Mouse (Mus musculus) heart, embryonic 13.5 days (tissue): Measurements from ENCODE around the gene Ggct. TPM values are rescaled to one million over a fixed set of nuclear protein-coding genes. Genes with fewer than 3 reads are reported as not detected.
A peak's percentile ranks its signal among the peaks of the same experiment; 100 is the strongest.

ENCODE experiments used
- ATAC-seq: fragments of 200-750 bp; cut with Nextera tagmentation; 2 replicates; pipeline ENCODE4 v1.8.0; 2017; ENCODE audit warnings: moderate TSS enrichment; ENCODE audit not compliant: insufficient number of reproducible peaks, low FRiP score, low TSS enrichment; ENCODE audit errors: extremely low read depth
- H3K27ac ChIP-seq: fragments of 300-500 bp; sonication (generic); replicated peaks from 2 replicates; pipeline ENCODE4 v1.5.1; 2015; ENCODE audit warnings: moderate library complexity, mild to moderate bottlenecking, inconsistent platforms
- H3K27me3 ChIP-seq: fragments of 300-500 bp; sonication (generic); replicated peaks from 2 replicates; pipeline ENCODE4 v1.6.1; 2015; ENCODE audit warnings: mild to moderate bottlenecking, inconsistent platforms
- H3K36me3 ChIP-seq: fragments of 300-500 bp; sonication (generic); 2 replicates; pipeline ENCODE4 v1.6.1; 2015; ENCODE audit warnings: mild to moderate bottlenecking, inconsistent platforms
- H3K4me1 ChIP-seq: fragments of 300-500 bp; sonication (generic); 2 replicates; pipeline ENCODE4 v1.6.1; 2015; ENCODE audit warnings: inconsistent platforms
- H3K4me2 ChIP-seq: fragments of 300-500 bp; sonication (generic); 2 replicates; pipeline ENCODE4 v1.6.1; 2015; ENCODE audit warnings: inconsistent platforms, mild to moderate bottlenecking, moderate library complexity
- H3K4me3 ChIP-seq: fragments of 300-500 bp; sonication (generic); 2 replicates; pipeline ENCODE4 v1.5.1; 2015; ENCODE audit warnings: moderate library complexity, mild to moderate bottlenecking, inconsistent platforms
- H3K9ac ChIP-seq: fragments of 300-500 bp; sonication (generic); 2 replicates; pipeline ENCODE4 v1.6.1; 2015; ENCODE audit warnings: inconsistent platforms, mild to moderate bottlenecking, moderate library complexity
- H3K9me3 ChIP-seq: fragments of 300-500 bp; sonication (generic); 2 replicates; pipeline ENCODE4 v1.6.1; 2016; ENCODE audit warnings: inconsistent platforms
- WGBS: fragments of 180-500 bp; shearing (Covaris S2); methylation state at CpG from one replicate; pipeline ENCODE4 v1.1.7; 2015; ENCODE audit warnings: mixed read lengths; 5-methylcytosine and 5-hydroxymethylcytosine counted together
- polyA plus RNA-seq: library from polyadenylated mRNA; unstranded; fragments of >200 nt; fragmentation: Nextera tagmentation; extraction: Ambion mirVana; gene quantifications from 2 replicates; pipeline ENCODE4 v1.2.1, GENCODE M21; 2015

Gene Ggct
- polyA plus RNA-seq, 1 experiment from 2014 or later = 6.3 TPM

GRCm38 (mm10) chr6:54946241-54946953, 46.4 kb downstream of the Ggct start:
- Histone ChIP-seq H3K27ac (no peak overlapping the region), H3K9ac (no peak overlapping the region), H3K36me3 (peaks cover 11% of the 10 kb centered on the region), H3K4me1 (peaks cover 7% of the 10 kb centered on the region), H3K4me2 (no peak overlapping the region), H3K9me3 (no peaks in the 10 kb centered on the region), H3K27me3 (peaks cover 43% of the 10 kb centered on the region), H3K4me3 (no peak overlapping the region)
- ATAC-seq = no peak
- WGBS = 56% methylated on average over 4 of the region's 4 CpGs

DNA sequence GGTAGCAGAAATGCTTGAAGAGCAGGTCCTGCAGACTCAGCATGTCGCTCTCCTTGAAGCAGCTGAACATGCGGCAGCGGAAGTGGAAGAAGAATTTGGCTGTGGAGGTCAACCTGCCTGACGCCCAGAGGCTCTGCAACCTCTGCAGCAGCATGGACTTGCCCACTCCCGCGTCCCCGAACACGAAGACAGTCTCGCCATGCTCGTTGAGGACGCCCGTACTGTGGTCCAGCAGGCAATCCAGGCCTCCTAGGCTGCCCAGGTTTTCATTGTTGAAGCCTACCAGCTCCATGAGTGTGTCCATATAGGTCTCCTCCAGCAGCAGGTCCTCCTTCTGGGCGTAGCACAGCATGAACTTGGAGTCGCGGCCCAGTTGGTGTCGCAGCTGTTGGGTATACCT, 48.2 kb downstream of the Ggct start:
- H3K27me3 ChIP-seq = peaks cover 50% of the 10 kb centered on the region
- 75% methylated on average over 16 of the region's 16 CpGs for WGBS
- no peaks in the 10 kb centered on the region for H3K9me3 ChIP-seq
- no peak overlapping the region for H3K4me3 ChIP-seq
- peaks cover 11% of the 10 kb centered on the region for H3K36me3 ChIP-seq
- peaks cover 10% of the 10 kb centered on the region for H3K4me1 ChIP-seq
- no peak for ATAC-seq
- H3K4me2 ChIP-seq = no peak overlapping the region
- H3K9ac ChIP-seq = no peak overlapping the region
- H3K27ac ChIP-seq = no peak overlapping the region

- WGBS = 42% methylated on average over 24 of the region's 24 CpGs
- H3K4me1 ChIP-seq = peaks cover 10% of the 10 kb centered on the region
- H3K27ac ChIP-seq = no peak overlapping the region
- H3K36me3 ChIP-seq = peaks cover 11% of the 10 kb centered on the region
- no peaks in the 10 kb centered on the region for H3K9me3 ChIP-seq
- H3K9ac ChIP-seq = no peak overlapping the region
- peak overlapping the region; percentile 51 for H3K4me2 ChIP-seq
- no peak for ATAC-seq
- H3K4me3 ChIP-seq = peak overlapping the region; percentile 26
- peaks cover 50% of the 10 kb centered on the region for H3K27me3 ChIP-seq
Observed at GRCm38 (mm10) chr6:54943753-54944152, 49.0 kb downstream of the Ggct start.

GRCm38 (mm10) chr6:54943292-54943691, 49.5 kb downstream of the Ggct start:
- peak overlapping the region; percentile 51; the same call in 1 of the 2 replicates for H3K4me2 ChIP-seq
- H3K4me3 ChIP-seq = no peak overlapping the region
- no peak overlapping the region for H3K27ac ChIP-seq
- WGBS = 57% methylated on average over 16 of the region's 16 CpGs
- H3K36me3 ChIP-seq = peaks cover 11% of the 10 kb centered on the region
- peaks cover 50% of the 10 kb centered on the region for H3K27me3 ChIP-seq
- peaks cover 10% of the 10 kb centered on the region for H3K4me1 ChIP-seq
- no peak for ATAC-seq
- H3K9me3 ChIP-seq = no peaks in the 10 kb centered on the region
- H3K9ac ChIP-seq = no peak overlapping the region

DNA sequence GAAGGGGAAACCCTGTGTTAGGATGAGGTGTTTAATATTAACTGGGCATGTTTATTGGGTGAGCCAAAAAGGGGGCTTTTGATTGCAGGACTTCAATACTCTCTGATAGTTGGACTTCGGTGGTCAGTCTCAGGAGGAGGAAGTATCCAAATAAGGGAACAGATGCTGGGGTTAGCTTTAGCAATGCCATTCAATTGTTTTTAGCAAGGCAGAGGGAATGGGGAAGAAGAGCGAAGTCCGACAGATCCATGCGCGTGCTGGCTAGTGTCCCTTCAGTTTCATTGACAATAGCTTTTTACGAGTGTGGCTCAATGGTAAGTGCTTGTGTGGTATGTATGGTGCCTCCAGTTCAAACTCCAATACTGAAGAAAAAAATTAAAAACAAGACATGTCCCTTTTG, 51.6 kb downstream of the Ggct start:
- WGBS = 87% methylated on average over 6 of the region's 6 CpGs
- peaks cover 10% of the 10 kb centered on the region for H3K4me1 ChIP-seq
- ATAC-seq = no peak
- no peaks in the 10 kb centered on the region for H3K9me3 ChIP-seq
- H3K36me3 ChIP-seq = peaks cover 11% of the 10 kb centered on the region
- no peak overlapping the region for H3K27ac ChIP-seq
- H3K4me2 ChIP-seq = no peak overlapping the region
- no peak overlapping the region for H3K4me3 ChIP-seq
- no peak overlapping the region for H3K9ac ChIP-seq
- peaks cover 50% of the 10 kb centered on the region for H3K27me3 ChIP-seq

- no peak overlapping the region for H3K27ac ChIP-seq
- WGBS = 77% methylated on average over 7 of the region's 7 CpGs
- no peaks in the 10 kb centered on the region for H3K9me3 ChIP-seq
- H3K4me2 ChIP-seq = no peak overlapping the region
- no peak for ATAC-seq
- H3K9ac ChIP-seq = no peak overlapping the region
- peaks cover 44% of the 10 kb centered on the region for H3K27me3 ChIP-seq
- H3K4me3 ChIP-seq = no peak overlapping the region
- peaks cover 11% of the 10 kb centered on the region for H3K36me3 ChIP-seq
- peaks cover 10% of the 10 kb centered on the region for H3K4me1 ChIP-seq
Observed at GRCm38 (mm10) chr6:54940126-54940525, 52.6 kb downstream of the Ggct start.

DNA sequence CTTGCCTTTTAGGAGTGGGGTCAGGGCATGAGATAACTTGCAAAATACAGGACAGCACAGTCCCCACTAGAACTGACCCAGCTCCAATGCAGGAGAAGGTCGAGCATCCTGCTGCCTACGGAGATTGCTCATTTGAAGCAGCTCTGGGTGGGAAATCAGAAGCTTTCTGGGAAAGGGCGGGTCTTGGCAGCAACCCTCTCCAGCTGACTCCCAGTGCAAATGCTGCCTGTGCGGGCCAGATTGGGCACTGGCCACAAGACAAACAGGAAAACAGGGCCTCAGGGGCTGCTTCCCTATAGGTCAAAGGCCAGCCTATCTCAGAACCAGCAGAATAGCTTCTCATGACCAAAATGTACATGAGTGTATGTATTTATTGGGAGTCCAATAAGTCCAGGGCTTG, 53.1 kb downstream of the Ggct start:
- 45% methylated on average over 4 of the region's 4 CpGs for WGBS
- H3K4me2 ChIP-seq = no peak overlapping the region
- H3K4me1 ChIP-seq = peaks cover 11% of the 10 kb centered on the region
- peaks cover 11% of the 10 kb centered on the region for H3K36me3 ChIP-seq
- no peak for ATAC-seq
- no peak overlapping the region for H3K27ac ChIP-seq
- H3K4me3 ChIP-seq = no peak overlapping the region
- no peak overlapping the region for H3K9ac ChIP-seq
- H3K27me3 ChIP-seq = peaks cover 39% of the 10 kb centered on the region
- H3K9me3 ChIP-seq = no peaks in the 10 kb centered on the region

DNA sequence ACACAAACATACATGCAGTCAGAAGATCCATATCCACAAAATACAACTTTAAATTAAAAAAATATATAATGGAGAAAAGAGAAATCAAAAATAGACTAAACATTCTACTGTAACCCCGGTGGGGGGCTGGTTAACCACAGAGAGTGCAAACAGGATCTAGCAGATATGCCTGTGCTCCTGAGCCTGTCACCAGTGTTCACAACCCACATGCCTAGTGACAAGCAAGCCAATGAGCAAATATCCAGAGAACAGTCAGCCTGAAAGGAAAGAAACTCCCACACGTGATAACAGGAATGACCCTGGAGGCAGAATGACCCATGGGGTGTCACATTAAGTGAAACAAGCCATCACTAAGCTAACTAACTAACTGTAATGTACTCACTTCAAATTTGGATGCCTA, 56.3 kb downstream of the Ggct start:
- WGBS = 36% methylated on average over 2 of the region's 2 CpGs
- no peak for ATAC-seq
- no peak overlapping the region for H3K4me2 ChIP-seq
- H3K27ac ChIP-seq = no peak overlapping the region
- no peak overlapping the region for H3K4me3 ChIP-seq
- H3K9ac ChIP-seq = no peak overlapping the region
- no peaks in the 10 kb centered on the region for H3K9me3 ChIP-seq
- peaks cover 13% of the 10 kb centered on the region for H3K4me1 ChIP-seq
- peaks cover 8% of the 10 kb centered on the region; the same call in 1 of the 2 replicates for H3K27me3 ChIP-seq
- peaks cover 5% of the 10 kb centered on the region for H3K36me3 ChIP-seq

DNA sequence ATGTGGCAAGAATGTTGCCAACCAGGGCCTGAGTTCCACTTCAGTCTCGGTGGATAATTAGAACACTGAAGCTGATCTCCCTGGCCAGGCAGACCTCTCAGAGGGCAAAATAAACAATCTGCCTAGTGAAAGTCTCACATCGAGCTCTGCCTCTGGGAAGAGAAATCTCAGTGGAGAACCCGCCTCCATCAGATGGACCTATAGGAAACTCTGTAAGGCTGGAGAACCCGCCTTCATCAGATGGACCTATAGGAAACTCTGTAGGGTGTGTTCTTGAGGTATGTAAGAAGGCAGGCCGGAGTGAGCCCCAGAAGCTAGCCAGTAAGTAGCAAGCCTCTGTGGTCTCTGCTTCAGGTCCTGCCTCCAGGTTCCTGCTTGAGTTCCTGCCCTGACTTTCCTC, 57.8 kb downstream of the Ggct start:
- Histone ChIP-seq H3K9ac (no peak overlapping the region), H3K9me3 (no peaks in the 10 kb centered on the region), H3K4me2 (no peak overlapping the region), H3K4me3 (no peak overlapping the region), H3K4me1 (peaks cover 11% of the 10 kb centered on the region), H3K27ac (no peak overlapping the region), H3K27me3 (no peaks in the 10 kb centered on the region), H3K36me3 (peaks cover 9% of the 10 kb centered on the region)
- 63% methylated on average over 5 of the region's 5 CpGs for WGBS
- no peak for ATAC-seq

- H3K4me1 ChIP-seq = peaks cover 9% of the 10 kb centered on the region
- no peak for ATAC-seq
- H3K4me2 ChIP-seq = no peak overlapping the region
- no peak overlapping the region for H3K9ac ChIP-seq
- WGBS = 45% methylated on average over 8 of the region's 8 CpGs
- no peak overlapping the region for H3K27ac ChIP-seq
- peaks cover 14% of the 10 kb centered on the region for H3K36me3 ChIP-seq
- H3K4me3 ChIP-seq = no peak overlapping the region
- no peaks in the 10 kb centered on the region for H3K9me3 ChIP-seq
- no peaks in the 10 kb centered on the region for H3K27me3 ChIP-seq
Observed at GRCm38 (mm10) chr6:54934313-54934712, 58.4 kb downstream of the Ggct start.

GRCm38 (mm10) chr6:54933866-54934265, 58.9 kb downstream of the Ggct start:
- Histone ChIP-seq H3K27ac (no peak overlapping the region), H3K4me1 (peaks cover 9% of the 10 kb centered on the region), H3K27me3 (no peaks in the 10 kb centered on the region), H3K9ac (no peak overlapping the region), H3K36me3 (peaks cover 14% of the 10 kb centered on the region), H3K4me2 (no peak overlapping the region), H3K4me3 (no peak overlapping the region), H3K9me3 (no peaks in the 10 kb centered on the region)
- 53% methylated on average over 3 of the region's 3 CpGs for WGBS
- ATAC-seq = no peak

GRCm38 (mm10) chr6:54933216-54933615, 59.5 kb downstream of the Ggct start:
- Histone ChIP-seq H3K27me3 (no peaks in the 10 kb centered on the region), H3K4me3 (no peak overlapping the region), H3K9me3 (no peaks in the 10 kb centered on the region), H3K36me3 (peaks cover 14% of the 10 kb centered on the region), H3K27ac (no peak overlapping the region), H3K4me1 (peaks cover 9% of the 10 kb centered on the region), H3K4me2 (no peak overlapping the region), H3K9ac (no peak overlapping the region)
- no peak for ATAC-seq
- 71% methylated on average over 5 of the region's 5 CpGs for WGBS
